Mouse (Mus musculus) adrenal gland, postnatal 4 days (tissue): ENCODE results near the gene Nlk. TPM values are rescaled to one million over a fixed set of nuclear protein-coding genes. Genes with fewer than 3 reads are reported as not detected.
"Not testable (repeated sequence)": the region's sequence is repeated elsewhere in the genome, so short reads cannot be mapped to it uniquely, and the experiment has no call there.

Experiments
- DNase-seq, 2 experiments: peaks; one replicate each; pipeline ENCODE4 v3.0.0; 2021 to 2022; ENCODE audit warnings: low spot score in 2 of 2, mixed read lengths in 2 of 2
- total RNA-seq, 2 experiments: library from RNA; stranded (reverse); gene quantifications; 2 replicates each; pipeline ENCODE4 v1.2.3; 2021

Nlk gene
- total RNA-seq, 2 experiments from 2014 or later, result 43.9 to 44.0 TPM

- no peak for DNase-seq
Observed at GRCm38 (mm10) chr11:78691201-78691600, 6.0 kb downstream of the Nlk start.

GRCm38 (mm10) chr11:78690547-78690946 lies 6.6 kb downstream of the Nlk start:
- DNase-seq, result no peak

- no peak for DNase-seq
Observed at GRCm38 (mm10) chr11:78681058-78681457, 16.1 kb downstream of the Nlk start.

GRCm38 (mm10) chr11:78678761-78679160 lies 18.4 kb downstream of the Nlk start:
- no peak for DNase-seq

GRCm38 (mm10) chr11:78668647-78669046 lies 28.5 kb downstream of the Nlk start:
- no peak for DNase-seq

GRCm38 (mm10) chr11:78664853-78665252 lies 32.3 kb downstream of the Nlk start:
- DNase-seq, result no peak

GRCm38 (mm10) chr11:78663916-78664315 lies 33.3 kb downstream of the Nlk start:
- no peak for DNase-seq

GRCm38 (mm10) chr11:78649143-78649542 lies 48.0 kb downstream of the Nlk start:
- DNase-seq, result no peak

GRCm38 (mm10) chr11:78648405-78648804 lies 48.8 kb downstream of the Nlk start:
- not testable (repeated sequence) for DNase-seq

GRCm38 (mm10) chr11:78643746-78644145 lies 53.4 kb downstream of the Nlk start:
- DNase-seq, result no peak

- DNase-seq, result no peak
Observed at GRCm38 (mm10) chr11:78642151-78642550, 55.0 kb downstream of the Nlk start.

GRCm38 (mm10) chr11:78641088-78641487 lies 56.1 kb downstream of the Nlk start:
- DNase-seq, result no peak

- DNase-seq, result no peak
Observed at GRCm38 (mm10) chr11:78632782-78633181, 64.4 kb downstream of the Nlk start.

GRCm38 (mm10) chr11:78628871-78629270 lies 68.3 kb downstream of the Nlk start:
- no peak for DNase-seq

- no peak for DNase-seq
Observed at GRCm38 (mm10) chr11:78624377-78624776, 72.8 kb downstream of the Nlk start.

- no peak for DNase-seq
Observed at GRCm38 (mm10) chr11:78621926-78622325, 75.2 kb downstream of the Nlk start.

GRCm38 (mm10) chr11:78620179-78620578 lies 77.0 kb downstream of the Nlk start:
- no peak for DNase-seq

- DNase-seq, result no peak
Observed at GRCm38 (mm10) chr11:78611273-78611672, 85.9 kb downstream of the Nlk start.

- no peak for DNase-seq
Observed at GRCm38 (mm10) chr11:78609657-78610056, 87.5 kb downstream of the Nlk start.

GRCm38 (mm10) chr11:78604826-78605225 lies 92.3 kb downstream of the Nlk start:
- no peak for DNase-seq

- DNase-seq, result no peak
Observed at GRCm38 (mm10) chr11:78602781-78603180, 94.4 kb downstream of the Nlk start.

- no peak for DNase-seq
Observed at GRCm38 (mm10) chr11:78600926-78601590, 96.1 kb downstream of the Nlk start.

GRCm38 (mm10) chr11:78600496-78600895 lies 96.7 kb downstream of the Nlk start:
- no peak for DNase-seq
